Mouse (Mus musculus) regulatory T cell (primary cell): Measurements from ENCODE around the gene Rhobtb1.

Experiments used
- in situ Hi-C: fragments of 300-600 bp; cut with MboI, MseI; formaldehyde crosslinking; loops from one replicate; pipeline ENCODE4 v1.15.1; 2025; ENCODE audit warnings: high pct_unique_total_duplicates

The Rhobtb1 gene

GRCm38 (mm10) chr10:69274275-69274674 lies 123.0 kb downstream of the Rhobtb1 start:
- in situ Hi-C loops: loop anchor here (10.0 kb wide), 1 partner anchor 679 kb away; no protein-coding TSS in a partner anchor

- in situ Hi-C loops: loop anchor here (10.0 kb wide), 1 partner anchor 680 kb away; no protein-coding TSS in a partner anchor
Measured at GRCm38 (mm10) chr10:69274705-69275104, 123.5 kb downstream of the Rhobtb1 start.

- in situ Hi-C loops: loop anchor here (10.0 kb wide), 1 partner anchor 681 kb away; no protein-coding TSS in a partner anchor
Measured at GRCm38 (mm10) chr10:69275811-69276775, 124.9 kb downstream of the Rhobtb1 start.

- in situ Hi-C loops: loop anchor here (10.0 kb wide), 1 partner anchor 682 kb away; no protein-coding TSS in a partner anchor
Measured at GRCm38 (mm10) chr10:69276920-69277435, 125.7 kb downstream of the Rhobtb1 start.

GRCm38 (mm10) chr10:69278764-69279606 lies 127.8 kb downstream of the Rhobtb1 start:
- in situ Hi-C loops: loop anchor here (10.0 kb wide), 1 partner anchor 684 kb away; no protein-coding TSS in a partner anchor

GRCm38 (mm10) chr10:69279607-69279978 lies 128.4 kb downstream of the Rhobtb1 start:
- in situ Hi-C loops: loop anchor here (10.0 kb wide), 1 partner anchor 685 kb away; no protein-coding TSS in a partner anchor

GRCm38 (mm10) chr10:69286939-69287338 lies 135.7 kb downstream of the Rhobtb1 start:
- in situ Hi-C loops: no loop called here

- in situ Hi-C loops: no loop called here
Measured at GRCm38 (mm10) chr10:69288086-69288485, 136.9 kb downstream of the Rhobtb1 start.

GRCm38 (mm10) chr10:69288720-69289119 lies 137.5 kb downstream of the Rhobtb1 start:
- in situ Hi-C loops: no loop called here

- in situ Hi-C loops: no loop called here
Measured at GRCm38 (mm10) chr10:69290736-69291135, 139.5 kb downstream of the Rhobtb1 start.

- in situ Hi-C loops: no loop called here
Measured at GRCm38 (mm10) chr10:69295919-69296318, 144.7 kb downstream of the Rhobtb1 start.

GRCm38 (mm10) chr10:69299985-69300384 lies 148.8 kb downstream of the Rhobtb1 start:
- in situ Hi-C loops: no loop called here

- in situ Hi-C loops: no loop called here
Measured at GRCm38 (mm10) chr10:69302667-69303066, 151.4 kb downstream of the Rhobtb1 start.

- in situ Hi-C loops: no loop called here
Measured at GRCm38 (mm10) chr10:69304819-69305218, 153.6 kb downstream of the Rhobtb1 start.

GRCm38 (mm10) chr10:69305600-69305999 lies 154.4 kb downstream of the Rhobtb1 start:
- in situ Hi-C loops: no loop called here

GRCm38 (mm10) chr10:69306205-69306604 lies 155.0 kb downstream of the Rhobtb1 start:
- in situ Hi-C loops: no loop called here

GRCm38 (mm10) chr10:69307067-69307466 lies 155.8 kb downstream of the Rhobtb1 start:
- in situ Hi-C loops: no loop called here

- in situ Hi-C loops: no loop called here
Measured at GRCm38 (mm10) chr10:69309109-69309508, 157.9 kb downstream of the Rhobtb1 start.

GRCm38 (mm10) chr10:69311867-69312266 lies 160.6 kb downstream of the Rhobtb1 start:
- in situ Hi-C loops: no loop called here

- in situ Hi-C loops: no loop called here
Measured at GRCm38 (mm10) chr10:69313944-69314343, 162.7 kb downstream of the Rhobtb1 start.

- in situ Hi-C loops: loop anchor here (5.0 kb wide), 1 partner anchor 411 kb away; no protein-coding TSS in a partner anchor
Measured at GRCm38 (mm10) chr10:69318514-69318913, 167.3 kb downstream of the Rhobtb1 start.
